Mouse (Mus musculus) heart, postnatal 0 days (tissue): ENCODE data around the gene Wwox.

Experiments used
- CTCF ChIP-seq: IDR thresholded peaks from 2 replicates; pipeline ENCODE4 v1.5.1; 2016; ENCODE audit warnings: antibody characterized with exemption, control low read depth, low read depth
- EP300 ChIP-seq: IDR thresholded peaks from 2 replicates; pipeline ENCODE4 v1.6.1; 2016; ENCODE audit warnings: antibody characterized with exemption, low read depth

DNA sequence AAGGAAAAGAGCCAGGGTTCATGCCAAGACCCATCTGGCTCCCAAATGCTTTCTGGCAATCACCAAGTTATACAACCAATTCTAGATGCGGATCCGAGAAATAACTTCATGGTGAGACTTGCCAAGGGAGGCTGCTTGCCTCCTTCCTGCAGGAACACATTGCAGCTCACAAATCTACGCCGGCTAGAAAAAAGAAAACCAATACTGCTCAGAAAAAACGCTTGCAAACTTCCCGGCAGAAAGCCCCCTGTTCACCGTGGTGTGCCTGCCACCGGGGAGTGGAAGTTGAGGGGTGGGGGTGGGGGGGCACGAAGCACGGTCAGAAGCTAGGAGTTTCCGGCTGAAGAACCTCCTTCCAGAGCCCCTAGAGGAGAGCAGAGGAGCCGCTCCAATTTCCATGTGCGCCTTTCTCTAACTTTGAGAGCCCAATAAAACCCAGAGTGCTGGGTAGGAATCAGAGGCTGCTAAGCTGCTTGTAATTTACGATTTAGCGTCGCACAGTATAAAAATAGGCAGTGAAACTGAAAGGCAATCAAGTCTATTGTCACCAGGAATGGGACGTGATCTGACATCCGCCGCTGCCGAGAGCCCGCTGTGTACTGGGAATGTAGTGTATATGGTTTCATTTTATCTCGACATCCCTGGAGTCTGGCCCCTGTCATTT is 720.4 kb downstream of the Wwox start:
- TF ChIP-seq CTCF (peak; percentile 32), EP300 (no peak)
